Mouse (Mus musculus) hindbrain, embryonic 11.5 days (tissue): ENCODE data around the gene Tex30. TPM values are rescaled to one million over a fixed set of nuclear protein-coding genes. Genes with fewer than 3 reads are reported as not detected.

Experiments
- ATAC-seq: fragments of 200-750 bp; cut with Nextera tagmentation; 2 replicates; pipeline ENCODE4 v1.8.0; 2017; ENCODE audit warnings: mild to moderate bottlenecking, moderate TSS enrichment, moderate library complexity; ENCODE audit not compliant: low FRiP score
- DNase-seq: peaks from one replicate; pipeline ENCODE4 v3.0.0-alpha.2; 2015; ENCODE audit warnings: low spot score
- H3K27ac ChIP-seq: fragments of 300-500 bp; sonication (generic); 2 replicates; pipeline ENCODE4 v1.5.1; 2014; ENCODE audit warnings: mild to moderate bottlenecking, low read depth, low read length
- H3K27me3 ChIP-seq: fragments of 300-500 bp; sonication (generic); 2 replicates; pipeline ENCODE4 v1.6.1; 2014; ENCODE audit warnings: mild to moderate bottlenecking, low read length, moderate library complexity, mixed read lengths; ENCODE audit not compliant: control insufficient read depth, insufficient read depth
- H3K36me3 ChIP-seq: fragments of 300-500 bp; sonication (generic); 2 replicates; pipeline ENCODE4 v1.6.1; 2014; ENCODE audit warnings: mild to moderate bottlenecking, low read length, moderate library complexity, mixed read lengths; ENCODE audit not compliant: control insufficient read depth, insufficient read depth
- H3K4me1 ChIP-seq: fragments of 300-500 bp; sonication (generic); replicated peaks from 2 replicates; pipeline ENCODE4 v1.6.1; 2014; ENCODE audit warnings: low read length, mixed read lengths; ENCODE audit not compliant: control insufficient read depth, insufficient read depth
- H3K4me2 ChIP-seq: fragments of 300-500 bp; sonication (generic); replicated peaks from 2 replicates; pipeline ENCODE4 v1.6.1; 2014; ENCODE audit warnings: mild to moderate bottlenecking, low read depth, low read length
- H3K4me3 ChIP-seq: fragments of 300-500 bp; sonication (generic); 2 replicates; pipeline ENCODE4 v1.5.1; 2014; ENCODE audit warnings: low read depth, low read length
- H3K9ac ChIP-seq: fragments of 300-500 bp; sonication (generic); 2 replicates; pipeline ENCODE4 v1.6.1; 2014; ENCODE audit warnings: low read depth, low read length
- H3K9me3 ChIP-seq: fragments of 300-500 bp; sonication (generic); 2 replicates; pipeline ENCODE4 v1.6.1; 2016; ENCODE audit warnings: low read length; ENCODE audit not compliant: control insufficient read depth
- WGBS: fragments of 180-500 bp; shearing (Covaris S2); extraction: QIAGEN DNeasy Blood & Tissue Kit; methylation state at CpG from one replicate; pipeline ENCODE4 v1.1.7; 2014; 5-methylcytosine and 5-hydroxymethylcytosine counted together
- polyA plus RNA-seq: library from polyadenylated mRNA; unstranded; fragments of >200 nt; fragmentation: Nextera tagmentation; extraction: Ambion mirVana; gene quantifications from 2 replicates; pipeline ENCODE4 v1.2.1, GENCODE M21; 2014

Gene Tex30
- 101 and 102 TPM in 2 replicates for polyA plus RNA-seq

DNA sequence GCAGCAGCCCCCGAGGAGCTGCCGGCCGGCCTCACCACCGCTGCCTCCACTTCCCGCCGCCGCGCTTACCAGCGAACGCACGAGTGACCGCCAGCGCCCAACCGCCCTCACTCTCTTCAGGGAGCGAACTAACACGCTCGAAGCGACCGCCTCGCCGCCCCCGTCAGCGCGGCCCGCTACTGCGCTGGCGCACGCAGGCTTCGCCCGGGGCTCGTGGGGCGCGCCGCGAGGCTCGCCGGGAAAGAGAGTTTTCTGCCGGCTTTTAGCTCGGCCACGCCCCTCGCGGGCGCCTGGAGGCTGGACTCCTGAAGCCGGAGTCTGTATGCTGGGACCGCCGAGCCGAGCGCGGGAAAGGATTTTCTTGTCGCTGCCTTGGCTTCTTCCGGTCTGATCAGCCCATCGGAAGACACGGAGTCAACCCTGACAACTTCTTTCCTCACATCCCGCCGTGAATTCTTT lies at the start of gene Tex30:
TSS of gene Tex30 (minus strand) at position 183 of the 459 bp plus-strand sequence.
- Histone ChIP-seq H3K4me3 (peak within 1 kb of the TSS; percentile 81), H3K9ac (peak within 1 kb of the TSS; percentile 83), H3K27ac (peak within 1 kb of the TSS; percentile 87), H3K36me3 (no peaks in the 10 kb centered on the region), H3K27me3 (no peaks in the 10 kb centered on the region), H3K4me1 (no peaks in the 10 kb centered on the region), H3K9me3 (no peaks in the 10 kb centered on the region), H3K4me2 (peak within 1 kb of the TSS; percentile 56)
- ATAC-seq: peak; percentile 98
- WGBS: under 1% methylated on average over 52 of the region's 55 CpGs
- DNase-seq: peak; percentile 98

DNA sequence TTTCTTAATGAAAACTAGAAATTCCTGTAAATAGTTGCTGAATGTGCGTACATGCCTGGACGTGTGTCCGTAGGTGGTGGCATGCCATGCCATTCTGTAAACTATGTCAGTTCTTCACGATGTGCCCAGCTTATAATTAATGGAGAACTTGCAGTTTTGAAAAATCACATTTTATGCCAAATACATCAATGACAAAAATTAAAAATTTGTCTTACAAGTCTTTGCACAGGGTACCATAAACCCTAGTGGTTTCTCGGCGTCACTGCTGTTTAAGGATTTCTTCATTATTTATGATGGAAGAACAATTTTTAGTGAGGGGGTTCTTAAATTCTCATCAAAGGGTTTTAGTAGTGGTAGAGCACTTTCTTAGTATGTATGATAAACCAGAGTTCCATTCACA lies 46.5 kb upstream of the Tex30 start:
- H3K27ac ChIP-seq: peak overlapping the region; percentile 98; the same call in 1 of the 2 replicates

GRCm38 (mm10) chr1:44147563-44148381 lies 45.5 kb upstream of the Tex30 start, which contains the start of gene Ercc5:
Gene Ercc5 (plus strand): TSS chr1:44147744.
- no peaks in the 10 kb centered on the region for H3K9me3 ChIP-seq
- H3K27me3 ChIP-seq: no peaks in the 10 kb centered on the region
- no peaks in the 10 kb centered on the region for H3K4me1 ChIP-seq
- DNase-seq (peak; percentile 91), ATAC-seq (peak; percentile 97)
- H3K4me2 ChIP-seq: peak within 1 kb of the TSS; percentile 60
- H3K27ac ChIP-seq: peak within 1 kb of the TSS; percentile 98
- peak within 1 kb of the TSS; percentile 96 for H3K9ac ChIP-seq
- no peaks in the 10 kb centered on the region for H3K36me3 ChIP-seq
- H3K4me3 ChIP-seq: peak within 1 kb of the TSS; percentile 78
- under 1% methylated on average over 66 of the region's 66 CpGs for WGBS

More for the DNA sequence above, 46.5 kb upstream of the Tex30 start:
- Histone ChIP-seq H3K36me3 (no peaks in the 10 kb centered on the region), H3K4me3 (peak overlapping the region; percentile 78), H3K9me3 (no peaks in the 10 kb centered on the region), H3K4me2 (peak overlapping the region; percentile 60), H3K4me1 (no peaks in the 10 kb centered on the region), H3K27me3 (no peaks in the 10 kb centered on the region), H3K9ac (peak overlapping the region; percentile 96)
- DNase-seq: peak; percentile 38
- ATAC-seq: no peak
- WGBS: 49% methylated on average over 6 of the region's 6 CpGs

DNA sequence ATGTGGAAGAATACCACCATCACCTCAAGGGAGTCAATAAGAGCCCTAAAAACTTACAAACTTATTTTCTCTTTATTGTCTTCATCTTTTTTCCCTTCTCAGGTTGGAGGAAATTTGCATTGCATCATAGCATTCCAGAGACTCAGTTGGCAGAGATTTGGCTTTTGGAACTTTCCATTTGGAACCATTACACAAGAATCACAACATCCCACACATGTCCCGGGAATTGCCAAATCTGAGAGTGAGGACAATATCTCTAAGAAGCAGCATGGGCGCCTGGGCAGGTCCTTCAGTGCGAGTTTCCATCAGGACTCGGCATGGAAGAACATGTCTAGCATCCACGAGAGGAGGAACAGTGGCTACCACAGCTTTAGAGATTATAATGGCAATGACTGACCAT lies 40.5 kb upstream of the Tex30 start:
- WGBS: 97% methylated on average over 5 of the region's 5 CpGs
- no peak overlapping the region for H3K4me3 ChIP-seq
- H3K27me3 ChIP-seq: no peaks in the 10 kb centered on the region
- no peak overlapping the region for H3K9ac ChIP-seq
- DNase-seq: no peak
- no peak overlapping the region for H3K27ac ChIP-seq
- no peaks in the 10 kb centered on the region for H3K4me1 ChIP-seq
- no peak for ATAC-seq
- no peaks in the 10 kb centered on the region for H3K36me3 ChIP-seq
- H3K4me2 ChIP-seq: no peak overlapping the region
- H3K9me3 ChIP-seq: no peaks in the 10 kb centered on the region

GRCm38 (mm10) chr1:44140232-44140631 lies 38.0 kb upstream of the Tex30 start:
- WGBS: 90% methylated on average over 4 of the region's 4 CpGs
- no peak for DNase-seq

GRCm38 (mm10) chr1:44129929-44130581 lies 27.8 kb upstream of the Tex30 start:
- H3K27ac ChIP-seq: no peak overlapping the region
- no peaks in the 10 kb centered on the region for H3K36me3 ChIP-seq
- no peaks in the 10 kb centered on the region for H3K4me1 ChIP-seq
- ATAC-seq: no peak
- WGBS: 90% methylated on average over 4 of the region's 4 CpGs
- H3K4me2 ChIP-seq: no peak overlapping the region
- H3K27me3 ChIP-seq: no peaks in the 10 kb centered on the region
- DNase-seq: no peak
- H3K9ac ChIP-seq: no peak overlapping the region
- no peaks in the 10 kb centered on the region for H3K9me3 ChIP-seq
- H3K4me3 ChIP-seq: no peak overlapping the region

More at GRCm38 (mm10) chr1:44140232-44140631, 38.0 kb upstream of the Tex30 start:
- H3K9me3 ChIP-seq: no peaks in the 10 kb centered on the region
- no peaks in the 10 kb centered on the region for H3K36me3 ChIP-seq
- H3K4me1 ChIP-seq: no peaks in the 10 kb centered on the region
- no peak overlapping the region for H3K4me3 ChIP-seq
- no peak overlapping the region for H3K4me2 ChIP-seq
- no peak for ATAC-seq
- no peaks in the 10 kb centered on the region for H3K27me3 ChIP-seq
- no peak overlapping the region for H3K27ac ChIP-seq
- H3K9ac ChIP-seq: no peak overlapping the region

GRCm38 (mm10) chr1:44125590-44125989 lies 23.3 kb upstream of the Tex30 start:
- DNase-seq (no peak), ATAC-seq (no peak)
- Histone ChIP-seq H3K9me3 (no peaks in the 10 kb centered on the region), H3K27ac (no peak overlapping the region), H3K4me1 (no peaks in the 10 kb centered on the region), H3K4me3 (no peak overlapping the region), H3K9ac (no peak overlapping the region), H3K4me2 (no peak overlapping the region), H3K27me3 (no peaks in the 10 kb centered on the region), H3K36me3 (no peaks in the 10 kb centered on the region)
- 90% methylated on average over 4 of the region's 4 CpGs for WGBS

GRCm38 (mm10) chr1:44122256-44122655 lies 20.0 kb upstream of the Tex30 start:
- Histone ChIP-seq H3K27ac (no peak overlapping the region), H3K36me3 (no peaks in the 10 kb centered on the region), H3K9me3 (no peaks in the 10 kb centered on the region), H3K4me2 (no peak overlapping the region), H3K9ac (no peak overlapping the region), H3K27me3 (no peaks in the 10 kb centered on the region), H3K4me1 (no peaks in the 10 kb centered on the region), H3K4me3 (no peak overlapping the region)
- DNase-seq (no peak), ATAC-seq (no peak)
- 87% methylated on average over 3 of the region's 3 CpGs for WGBS
